Mouse (Mus musculus): ENCODE measurements around the gene Rpap2. TPM values are rescaled to one million over a fixed set of nuclear protein-coding genes. Genes with fewer than 3 reads are reported as not detected.

Gene Rpap2
- polyA plus RNA-seq, 1 experiment from 2014 or later: 23.1 TPM

- no peak overlapping the region for H3K4me3 ChIP-seq (ENCODE audit: low read depth, low read length)
- 85% methylated on average over 8 of the region's 8 CpGs for WGBS
- DNase-seq (ENCODE audit: low spot score, missing footprints): peak; percentile 44
- no peak for ATAC-seq (ENCODE audit: low FRiP score)
- no peaks in the 10 kb centered on the region for H3K4me1 ChIP-seq (ENCODE audit: control insufficient read depth, insufficient read depth, low read length)
- no peaks in the 10 kb centered on the region for H3K36me3 ChIP-seq (ENCODE audit: control insufficient read depth, insufficient read depth, low read length)
- no peak overlapping the region for H3K27ac ChIP-seq (ENCODE audit: low read depth, low read length)
- no peak overlapping the region for H3K9ac ChIP-seq (ENCODE audit: low read length)
- H3K4me2 ChIP-seq: no peak overlapping the region
- H3K9me3 ChIP-seq (ENCODE audit: control insufficient read depth, low read length): no peaks in the 10 kb centered on the region
- no peaks in the 10 kb centered on the region for H3K27me3 ChIP-seq (ENCODE audit: control insufficient read depth, insufficient read depth, low read length)
These were observed 101.7 kb downstream of the Rpap2 start for GRCm38 (mm10) chr5:107698888-107699287.

DNA sequence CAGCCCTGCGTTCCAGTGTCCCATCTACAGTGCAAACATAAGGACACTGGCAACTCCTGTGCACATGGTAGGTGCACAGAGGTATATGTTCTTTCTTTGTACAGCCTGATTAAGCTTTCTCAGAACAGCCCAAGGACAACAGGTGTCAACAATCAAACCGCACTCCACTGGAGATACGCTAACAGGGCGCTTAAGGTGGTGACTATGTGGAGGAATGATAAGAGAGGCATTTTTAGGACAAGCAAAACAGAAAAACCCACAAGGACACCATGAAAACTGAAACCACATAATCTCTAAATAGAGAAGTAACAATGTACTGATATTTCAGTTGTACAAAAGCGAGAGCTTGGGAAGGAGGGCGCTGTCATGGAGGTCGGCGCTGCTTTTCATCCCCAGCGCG is 103.7 kb downstream of the Rpap2 start:
- ATAC-seq (ENCODE audit: low FRiP score) (no peak), DNase-seq (ENCODE audit: low spot score, missing footprints) (no peak)
- Histone ChIP-seq H3K27ac (ENCODE audit: low read depth, low read length) (no peak overlapping the region), H3K4me3 (ENCODE audit: low read depth, low read length) (no peak overlapping the region), H3K36me3 (ENCODE audit: control insufficient read depth, insufficient read depth, low read length) (no peaks in the 10 kb centered on the region), H3K4me2 (no peak overlapping the region), H3K9ac (ENCODE audit: low read length) (no peak overlapping the region), H3K27me3 (ENCODE audit: control insufficient read depth, insufficient read depth, low read length) (no peaks in the 10 kb centered on the region), H3K4me1 (ENCODE audit: control insufficient read depth, insufficient read depth, low read length) (no peaks in the 10 kb centered on the region), H3K9me3 (ENCODE audit: control insufficient read depth, low read length) (no peaks in the 10 kb centered on the region)
- WGBS: 93% methylated on average over 10 of the region's 10 CpGs

- WGBS: 87% methylated on average over 9 of the region's 9 CpGs
- H3K4me3 ChIP-seq (ENCODE audit: low read depth, low read length): no peak overlapping the region
- H3K4me2 ChIP-seq: no peak overlapping the region
- H3K9me3 ChIP-seq (ENCODE audit: control insufficient read depth, low read length): no peaks in the 10 kb centered on the region
- no peak for ATAC-seq (ENCODE audit: low FRiP score)
- H3K27me3 ChIP-seq (ENCODE audit: control insufficient read depth, insufficient read depth, low read length): no peaks in the 10 kb centered on the region
- no peak overlapping the region for H3K9ac ChIP-seq (ENCODE audit: low read length)
- no peak overlapping the region for H3K27ac ChIP-seq (ENCODE audit: low read depth, low read length)
- H3K4me1 ChIP-seq (ENCODE audit: control insufficient read depth, insufficient read depth, low read length): no peaks in the 10 kb centered on the region
- H3K36me3 ChIP-seq (ENCODE audit: control insufficient read depth, insufficient read depth, low read length): no peaks in the 10 kb centered on the region
- DNase-seq (ENCODE audit: low spot score, missing footprints): no peak
These were observed 104.5 kb downstream of the Rpap2 start for GRCm38 (mm10) chr5:107701658-107702057.

- Histone ChIP-seq H3K27me3 (ENCODE audit: control insufficient read depth, insufficient read depth, low read length) (no peaks in the 10 kb centered on the region), H3K9me3 (ENCODE audit: control insufficient read depth, low read length) (no peaks in the 10 kb centered on the region), H3K27ac (ENCODE audit: low read depth, low read length) (no peak overlapping the region), H3K4me3 (ENCODE audit: low read depth, low read length) (no peak overlapping the region), H3K4me1 (ENCODE audit: control insufficient read depth, insufficient read depth, low read length) (no peaks in the 10 kb centered on the region), H3K9ac (ENCODE audit: low read length) (no peak overlapping the region), H3K36me3 (ENCODE audit: control insufficient read depth, insufficient read depth, low read length) (no peaks in the 10 kb centered on the region), H3K4me2 (no peak overlapping the region)
- WGBS: 89% methylated on average over 6 of the region's 6 CpGs
- no peak for DNase-seq (ENCODE audit: low spot score, missing footprints)
- no peak for ATAC-seq (ENCODE audit: low FRiP score)
These were observed 106.1 kb downstream of the Rpap2 start for GRCm38 (mm10) chr5:107703207-107703763.

DNA sequence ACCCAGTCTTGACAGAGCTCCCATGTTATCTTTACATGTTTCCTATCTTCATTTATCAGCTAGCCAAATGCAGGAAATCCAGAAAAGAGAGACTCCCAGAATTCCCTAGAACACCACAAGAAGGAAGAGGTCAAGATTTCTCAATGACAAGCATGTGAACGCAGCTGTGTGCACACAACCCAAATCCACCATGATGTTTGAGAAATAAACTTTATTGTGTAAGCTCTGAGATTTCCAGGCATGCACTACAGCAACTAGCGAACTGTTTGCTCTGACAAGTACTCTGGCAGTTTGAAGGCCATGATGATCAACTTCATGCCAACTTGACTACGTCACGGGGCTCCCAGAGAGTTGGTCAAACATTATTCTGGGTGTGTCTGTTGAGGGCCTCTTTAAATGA is 108.6 kb downstream of the Rpap2 start:
- no peak for ATAC-seq (ENCODE audit: low FRiP score)
- Histone ChIP-seq H3K9me3 (ENCODE audit: control insufficient read depth, low read length) (no peaks in the 10 kb centered on the region), H3K27me3 (ENCODE audit: control insufficient read depth, insufficient read depth, low read length) (no peaks in the 10 kb centered on the region), H3K4me1 (ENCODE audit: control insufficient read depth, insufficient read depth, low read length) (no peaks in the 10 kb centered on the region), H3K27ac (ENCODE audit: low read depth, low read length) (no peak overlapping the region), H3K36me3 (ENCODE audit: control insufficient read depth, insufficient read depth, low read length) (no peaks in the 10 kb centered on the region), H3K9ac (ENCODE audit: low read length) (no peak overlapping the region), H3K4me3 (ENCODE audit: low read depth, low read length) (no peak overlapping the region), H3K4me2 (no peak overlapping the region)
- DNase-seq (ENCODE audit: low spot score, missing footprints): no peak
- WGBS: 89% methylated on average over 4 of the region's 4 CpGs

DNA sequence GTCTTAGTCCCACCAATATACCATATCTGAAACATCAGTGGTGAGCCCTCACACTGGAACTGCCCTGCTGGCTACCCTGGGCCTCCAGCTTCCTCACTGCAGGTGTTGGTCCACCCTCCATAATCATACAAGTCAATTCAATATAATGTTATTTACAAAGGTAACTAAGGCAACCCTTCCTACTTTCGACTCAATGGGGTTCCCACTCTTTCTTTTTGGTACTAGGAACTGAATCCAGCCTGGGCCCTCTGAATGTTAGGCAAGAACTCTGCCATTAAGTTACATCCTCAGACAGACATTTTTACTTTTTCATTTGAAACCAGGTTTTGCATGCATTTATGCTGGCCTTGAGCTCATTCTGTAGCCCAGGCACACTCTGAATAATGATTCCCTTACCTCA is 109.1 kb downstream of the Rpap2 start:
- Histone ChIP-seq H3K4me2 (no peak overlapping the region), H3K27me3 (ENCODE audit: control insufficient read depth, insufficient read depth, low read length) (no peaks in the 10 kb centered on the region), H3K4me1 (ENCODE audit: control insufficient read depth, insufficient read depth, low read length) (no peaks in the 10 kb centered on the region), H3K36me3 (ENCODE audit: control insufficient read depth, insufficient read depth, low read length) (no peaks in the 10 kb centered on the region), H3K9me3 (ENCODE audit: control insufficient read depth, low read length) (no peaks in the 10 kb centered on the region), H3K27ac (ENCODE audit: low read depth, low read length) (no peak overlapping the region), H3K9ac (ENCODE audit: low read length) (no peak overlapping the region), H3K4me3 (ENCODE audit: low read depth, low read length) (no peak overlapping the region)
- ATAC-seq (ENCODE audit: low FRiP score) (no peak), DNase-seq (ENCODE audit: low spot score, missing footprints) (no peak)
- 86% methylated on average over 1 of the region's 1 CpGs for WGBS

- Histone ChIP-seq H3K9me3 (ENCODE audit: control insufficient read depth, low read length) (no peaks in the 10 kb centered on the region), H3K4me1 (ENCODE audit: control insufficient read depth, insufficient read depth, low read length) (no peaks in the 10 kb centered on the region), H3K27ac (ENCODE audit: low read depth, low read length) (no peak overlapping the region), H3K27me3 (ENCODE audit: control insufficient read depth, insufficient read depth, low read length) (no peaks in the 10 kb centered on the region), H3K9ac (ENCODE audit: low read length) (no peak overlapping the region), H3K4me2 (no peak overlapping the region), H3K4me3 (ENCODE audit: low read depth, low read length) (no peak overlapping the region), H3K36me3 (ENCODE audit: control insufficient read depth, insufficient read depth, low read length) (no peaks in the 10 kb centered on the region)
- DNase-seq (ENCODE audit: low spot score, missing footprints) (no peak), ATAC-seq (ENCODE audit: low FRiP score) (no peak)
- 91% methylated on average over 8 of the region's 8 CpGs for WGBS
These were observed 111.1 kb downstream of the Rpap2 start for GRCm38 (mm10) chr5:107708124-107708797.

Other genes starting within 250 kb of the Rpap2 start
- 0.72 and 0.75 TPM in 2 replicates for gene Ephx4, start 194.6 kb upstream of the Rpap2 start, polyA plus RNA-seq (2014; fragmentation: Nextera tagmentation; extraction: Ambion mirVana)
- gene Lpcat2b, start 165.8 kb upstream of the Rpap2 start, polyA plus RNA-seq (2014; fragmentation: Nextera tagmentation; extraction: Ambion mirVana): not detected in 2 replicates
- gene Btbd8, start 159.4 kb upstream of the Rpap2 start, polyA plus RNA-seq (2014; fragmentation: Nextera tagmentation; extraction: Ambion mirVana): 10.0 and 11.2 TPM in 2 replicates
- gene Gm42669, start 89.8 kb upstream of the Rpap2 start, polyA plus RNA-seq (2014; fragmentation: Nextera tagmentation; extraction: Ambion mirVana): 0.18 and 0.31 TPM in 2 replicates
- 0.19 and 0.22 TPM in 2 replicates for gene 1700028K03Rik, start 62.7 kb upstream of the Rpap2 start, polyA plus RNA-seq (2014; fragmentation: Nextera tagmentation; extraction: Ambion mirVana)
- gene Glmn, start 515 bp downstream of the Rpap2 start, polyA plus RNA-seq (2014; fragmentation: Nextera tagmentation; extraction: Ambion mirVana): 31.5 and 39.5 TPM in 2 replicates
- gene Gfi1, start 128.7 kb downstream of the Rpap2 start, polyA plus RNA-seq (2014; fragmentation: Nextera tagmentation; extraction: Ambion mirVana): not detected in 2 replicates
- gene Ube2d2b, start 232.7 kb downstream of the Rpap2 start, polyA plus RNA-seq (2014; fragmentation: Nextera tagmentation; extraction: Ambion mirVana): not detected in 2 replicates

Measured in midbrain, embryonic 11.5 days (tissue).